ENCODE assay signal across 23 mouse cellular contexts in the genomic region with DNA sequence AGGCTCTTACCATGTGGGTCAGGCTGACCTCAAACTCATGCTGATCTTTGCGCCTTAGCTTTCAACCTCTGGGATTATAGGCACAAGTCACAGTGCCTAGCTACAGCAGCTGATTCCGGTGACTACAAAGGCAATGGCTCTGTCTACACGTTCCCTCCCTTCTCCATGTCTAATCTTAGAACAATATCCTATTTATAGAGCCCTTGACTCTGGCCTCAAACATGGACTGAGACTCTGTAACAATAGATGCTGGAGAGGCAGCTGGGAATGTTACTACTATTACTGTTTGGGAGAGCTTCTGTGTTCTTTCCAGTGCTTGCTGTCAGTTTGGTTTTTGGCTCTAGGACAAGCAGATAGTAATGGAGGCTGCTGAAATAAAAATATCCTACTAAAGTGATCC.
DNase-seq lines count a peak whose midpoint lies in the region; ATAC-seq and TF ChIP-seq lines count a peak whose summit lies in the region.
"Had no signal": no experiment of that assay in that cellular context is flagged by ENCODE, and none has a peak within 500 bp of the region (broad histone marks: within the 10 kb centered on the region; RNA-seq: fewer than 3 reads in every experiment).

No protein-coding gene starts in this region.

- ATAC-seq in embryonic facial prominence, embryonic 14.5 days (ENCODE audit: low read depth), result peak; percentile 86
- peak; percentile 72; the same call in 1 of the 2 replicates for ATAC-seq in embryonic facial prominence, embryonic 15.5 days (ENCODE audit: insufficient number of reproducible peaks, low FRiP score, low TSS enrichment, low read depth)
- ATAC-seq in heart, postnatal 0 days (ENCODE audit: insufficient read depth, low read depth), result peak; percentile 94
- no peak for ATAC-seq in forebrain, embryonic 15.5 days (replicated peaks)
- no peak for ATAC-seq in liver, postnatal 0 days
- ATAC-seq: activated CD4-positive, CD25-positive, alpha-beta regulatory T cell, adult 4 months; forebrain, embryonic 16.5 days; intestine, embryonic 15.5 days had no signal

- TF ChIP-seq CTCF in heart, postnatal 0 days (IDR thresholded peaks at IDR 0.05; ENCODE audit: low read depth), result no peak
- no peak for TF ChIP-seq CTCF in liver, postnatal 0 days (IDR thresholded peaks at IDR 0.05; ENCODE audit: low read depth)

- no peak overlapping the region for H3K4me2 ChIP-seq in embryonic facial prominence, embryonic 14.5 days (ENCODE audit: low read depth, low read length)
- H3K4me2 ChIP-seq in embryonic facial prominence, embryonic 15.5 days (replicated peaks), result no peak overlapping the region
- H3K4me2 ChIP-seq in heart, postnatal 0 days (ENCODE audit: low read depth, low read length), result no peak overlapping the region
- no peak overlapping the region for H3K4me2 ChIP-seq in forebrain, embryonic 15.5 days (replicated peaks)
- no peak overlapping the region for H3K4me2 ChIP-seq in liver, postnatal 0 days (ENCODE audit: low read depth, low read length)
- H3K4me2 ChIP-seq: hindbrain, embryonic 14.5 days; intestine, embryonic 15.5 days; kidney, embryonic 15.5 days; limb, embryonic 12.5 days; neural tube, embryonic 13.5 days had no signal

- H3K4me1 ChIP-seq in embryonic facial prominence, embryonic 14.5 days (ENCODE audit: control insufficient read depth, insufficient read depth, low read length), result no peaks in the 10 kb centered on the region
- peaks cover 6% of the 10 kb centered on the region; the same call in 1 of the 2 replicates for H3K4me1 ChIP-seq in embryonic facial prominence, embryonic 10.5 days
- H3K4me1 ChIP-seq in embryonic facial prominence, embryonic 15.5 days, result no peaks in the 10 kb centered on the region
- H3K4me1 ChIP-seq in heart, embryonic 10.5 days, result peaks cover 6% of the 10 kb centered on the region; the same call in 1 of the 2 replicates
- H3K4me1 ChIP-seq in heart, postnatal 0 days (ENCODE audit: control insufficient read depth, insufficient read depth), result no peaks in the 10 kb centered on the region
- no peaks in the 10 kb centered on the region for H3K4me1 ChIP-seq in forebrain, embryonic 15.5 days
- no peaks in the 10 kb centered on the region for H3K4me1 ChIP-seq in liver, postnatal 0 days (ENCODE audit: insufficient read depth)
- H3K4me1 ChIP-seq: intestine, embryonic 15.5 days; kidney, embryonic 15.5 days; limb, embryonic 12.5 days; neural tube, embryonic 13.5 days had no signal

- DNase-seq in embryonic facial prominence, embryonic 14.5 days (ENCODE audit: low spot score), result peak; percentile 71
- no peak for DNase-seq in embryonic facial prominence, embryonic 10.5 days (ENCODE audit: low spot score)
- DNase-seq in heart, embryonic 10.5 days (ENCODE audit: low spot score), result peak; percentile 75
- peak; percentile 90 for DNase-seq in heart, postnatal 0 days (ENCODE audit: low spot score)
- DNase-seq in kidney, adult 8-10 months, result no peak
- no peak for DNase-seq in liver, postnatal 0 days
- DNase-seq: adrenal gland, postnatal 14 days; cerebellum, postnatal 14 days; kidney, postnatal 4 days; lung, postnatal 10 days; midbrain, embryonic 14.5 days; right cerebral cortex, adult 18-20 months; thymus, adult 2 months had no signal

- H3K9me3 ChIP-seq in embryonic facial prominence, embryonic 14.5 days (ENCODE audit: control insufficient read depth, low read length), result 0 out of 2 replicates have a peak, but pooled peaks cover 3% of the 10 kb centered on the region
- H3K9me3 ChIP-seq in embryonic facial prominence, embryonic 10.5 days, result 0 out of 2 replicates have a peak, but pooled peaks cover 3% of the 10 kb centered on the region
- no peaks in the 10 kb centered on the region for H3K9me3 ChIP-seq in embryonic facial prominence, embryonic 15.5 days (replicated peaks)
- H3K9me3 ChIP-seq in heart, embryonic 10.5 days, result peaks cover 2% of the 10 kb centered on the region; the same call in 1 of the 2 replicates
- no peaks in the 10 kb centered on the region for H3K9me3 ChIP-seq in heart, postnatal 0 days (replicated peaks; ENCODE audit: control insufficient read depth, low read length)
- no peaks in the 10 kb centered on the region for H3K9me3 ChIP-seq in forebrain, embryonic 15.5 days
- no peaks in the 10 kb centered on the region for H3K9me3 ChIP-seq in liver, postnatal 0 days (ENCODE audit: low read length)
- H3K9me3 ChIP-seq: intestine, embryonic 15.5 days; kidney, embryonic 15.5 days; limb, embryonic 12.5 days; neural tube, embryonic 13.5 days had no signal

- 0 out of 2 replicates have a peak, but pooled peaks have one; percentile 27 for TF ChIP-seq EP300 in heart, postnatal 0 days (IDR thresholded peaks at IDR 0.05; ENCODE audit: low read depth)
- TF ChIP-seq EP300 in liver, postnatal 0 days (IDR thresholded peaks at IDR 0.05; ENCODE audit: low read depth), result no peak

- WGBS in embryonic facial prominence, embryonic 14.5 days, result 49% methylated on average over 3 of the region's 3 CpGs
- 62% methylated on average over 3 of the region's 3 CpGs for WGBS in embryonic facial prominence, embryonic 10.5 days
- 53% methylated on average over 3 of the region's 3 CpGs for WGBS in embryonic facial prominence, embryonic 15.5 days
- 31% methylated on average over 3 of the region's 3 CpGs for WGBS in heart, embryonic 10.5 days
- 12% methylated on average over 3 of the region's 3 CpGs for WGBS in heart, postnatal 0 days
- WGBS in forebrain, embryonic 15.5 days, result 47% methylated on average over 3 of the region's 3 CpGs
- 59% methylated on average over 3 of the region's 3 CpGs for WGBS in liver, postnatal 0 days (ENCODE audit: insufficient replicate concordance)

- H3K27me3 ChIP-seq in embryonic facial prominence, embryonic 14.5 days (replicated peaks; ENCODE audit: control insufficient read depth, insufficient read depth, low read length), result no peaks in the 10 kb centered on the region
- no peaks in the 10 kb centered on the region for H3K27me3 ChIP-seq in embryonic facial prominence, embryonic 10.5 days (replicated peaks; ENCODE audit: low read depth, poor library complexity, severe bottlenecking)
- no peaks in the 10 kb centered on the region for H3K27me3 ChIP-seq in embryonic facial prominence, embryonic 15.5 days
- H3K27me3 ChIP-seq in heart, embryonic 10.5 days (ENCODE audit: insufficient read depth, poor library complexity, severe bottlenecking), result no peaks in the 10 kb centered on the region
- no peaks in the 10 kb centered on the region for H3K27me3 ChIP-seq in heart, postnatal 0 days (ENCODE audit: control insufficient read depth, insufficient read depth, low read length)
- H3K27me3 ChIP-seq in forebrain, embryonic 15.5 days, result no peaks in the 10 kb centered on the region
- no peaks in the 10 kb centered on the region for H3K27me3 ChIP-seq in liver, postnatal 0 days (ENCODE audit: insufficient read depth, low read length)
- H3K27me3 ChIP-seq: intestine, embryonic 15.5 days; kidney, embryonic 15.5 days; neural tube, embryonic 13.5 days had no signal

- no peaks in the 10 kb centered on the region for H3K36me3 ChIP-seq in embryonic facial prominence, embryonic 14.5 days (ENCODE audit: control insufficient read depth, insufficient read depth, low read length)
- no peaks in the 10 kb centered on the region for H3K36me3 ChIP-seq in embryonic facial prominence, embryonic 10.5 days (replicated peaks)
- no peaks in the 10 kb centered on the region for H3K36me3 ChIP-seq in embryonic facial prominence, embryonic 15.5 days
- H3K36me3 ChIP-seq in heart, embryonic 10.5 days, result no peaks in the 10 kb centered on the region
- H3K36me3 ChIP-seq in heart, postnatal 0 days (replicated peaks; ENCODE audit: control insufficient read depth, insufficient read depth, low read length), result no peaks in the 10 kb centered on the region
- H3K36me3 ChIP-seq in forebrain, embryonic 15.5 days, result no peaks in the 10 kb centered on the region
- H3K36me3 ChIP-seq in liver, postnatal 0 days (replicated peaks; ENCODE audit: insufficient read depth, low read length), result no peaks in the 10 kb centered on the region
- H3K36me3 ChIP-seq: G1E; intestine, embryonic 15.5 days; kidney, embryonic 15.5 days; limb, embryonic 12.5 days; neural tube, embryonic 13.5 days had no signal

- no peak overlapping the region for H3K4me3 ChIP-seq in embryonic facial prominence, embryonic 14.5 days (ENCODE audit: low read depth, low read length)
- no peak overlapping the region for H3K4me3 ChIP-seq in embryonic facial prominence, embryonic 10.5 days
- H3K4me3 ChIP-seq in embryonic facial prominence, embryonic 15.5 days (replicated peaks), result no peak overlapping the region
- no peak overlapping the region for H3K4me3 ChIP-seq in heart, embryonic 10.5 days
- no peak overlapping the region for H3K4me3 ChIP-seq in heart, postnatal 0 days (ENCODE audit: low read depth, low read length)
- no peak overlapping the region for H3K4me3 ChIP-seq in forebrain, embryonic 15.5 days
- no peak overlapping the region for H3K4me3 ChIP-seq in liver, postnatal 0 days (ENCODE audit: low read depth, low read length)
- H3K4me3 ChIP-seq: intestine, embryonic 15.5 days; kidney, embryonic 15.5 days; limb, embryonic 12.5 days; neural tube, embryonic 13.5 days had no signal

- H3K9ac ChIP-seq in embryonic facial prominence, embryonic 14.5 days (ENCODE audit: low read depth, low read length), result no peak overlapping the region
- H3K9ac ChIP-seq in embryonic facial prominence, embryonic 15.5 days, result no peak overlapping the region
- H3K9ac ChIP-seq in heart, postnatal 0 days (replicated peaks; ENCODE audit: low read depth, low read length), result no peak overlapping the region
- H3K9ac ChIP-seq in forebrain, embryonic 15.5 days (replicated peaks), result no peak overlapping the region
- H3K9ac ChIP-seq in liver, postnatal 0 days (replicated peaks), result no peak overlapping the region
- H3K9ac ChIP-seq: hindbrain, embryonic 14.5 days; intestine, embryonic 15.5 days; kidney, embryonic 15.5 days; limb, embryonic 12.5 days; neural tube, embryonic 13.5 days had no signal

- H3K27ac ChIP-seq in embryonic facial prominence, embryonic 14.5 days (replicated peaks; ENCODE audit: low read depth, low read length), result no peak overlapping the region
- no peak overlapping the region for H3K27ac ChIP-seq in embryonic facial prominence, embryonic 10.5 days (replicated peaks)
- no peak overlapping the region for H3K27ac ChIP-seq in embryonic facial prominence, embryonic 15.5 days (replicated peaks)
- peak overlapping the region; percentile 49; the same call in 1 of the 2 replicates for H3K27ac ChIP-seq in heart, embryonic 10.5 days
- peak overlapping the region; percentile 83 for H3K27ac ChIP-seq in heart, postnatal 0 days (ENCODE audit: low read depth)
- no peak overlapping the region for H3K27ac ChIP-seq in forebrain, embryonic 15.5 days (replicated peaks)
- no peak overlapping the region for H3K27ac ChIP-seq in liver, postnatal 0 days (ENCODE audit: low read depth)
- H3K27ac ChIP-seq: hindbrain, embryonic 14.5 days; intestine, embryonic 15.5 days; kidney, embryonic 15.5 days; limb, embryonic 12.5 days; neural tube, embryonic 13.5 days had no signal

Comparison
In these comparisons a context has a peak if more than half of its experiments do, and no peak if none do; other contexts are left out.
1. DNase-seq: peak in embryonic facial prominence, embryonic 14.5 days (single experiment), heart, embryonic 10.5 days (single experiment) and heart, postnatal 0 days (single experiment); none in embryonic facial prominence, embryonic 10.5 days (single experiment), kidney, adult 8-10 months (0 of 2) and liver, postnatal 0 days (single experiment).
2. ATAC-seq: peak in embryonic facial prominence, embryonic 14.5 days (single experiment), embryonic facial prominence, embryonic 15.5 days (single experiment) and heart, postnatal 0 days (single experiment); none in forebrain, embryonic 15.5 days (single experiment) and liver, postnatal 0 days (single experiment).
3. H3K27ac ChIP-seq: peak in heart, embryonic 10.5 days (single experiment) and heart, postnatal 0 days (single experiment); none in embryonic facial prominence, embryonic 14.5 days (single experiment), embryonic facial prominence, embryonic 10.5 days (single experiment), embryonic facial prominence, embryonic 15.5 days (single experiment), forebrain, embryonic 15.5 days (single experiment) and liver, postnatal 0 days (single experiment).